Mouse (Mus musculus) heart, adult 2 months (tissue): ENCODE measurements around the gene Esyt1.

Source experiments
- CTCF ChIP-seq: fragments of 200-600 bp; IDR thresholded peaks from 2 replicates; pipeline ENCODE4 v1.8.1; 2022; ENCODE audit warnings: antibody characterized with exemption, mild to moderate bottlenecking, moderate library complexity
- POLR2A ChIP-seq: fragments of 200-500 bp; IDR thresholded peaks from 2 replicates; pipeline ENCODE4 v1.6.1; 2011; ENCODE audit warnings: mild to moderate bottlenecking, low read depth, low read length, control low read depth; ENCODE audit not compliant: insufficient read depth

DNA sequence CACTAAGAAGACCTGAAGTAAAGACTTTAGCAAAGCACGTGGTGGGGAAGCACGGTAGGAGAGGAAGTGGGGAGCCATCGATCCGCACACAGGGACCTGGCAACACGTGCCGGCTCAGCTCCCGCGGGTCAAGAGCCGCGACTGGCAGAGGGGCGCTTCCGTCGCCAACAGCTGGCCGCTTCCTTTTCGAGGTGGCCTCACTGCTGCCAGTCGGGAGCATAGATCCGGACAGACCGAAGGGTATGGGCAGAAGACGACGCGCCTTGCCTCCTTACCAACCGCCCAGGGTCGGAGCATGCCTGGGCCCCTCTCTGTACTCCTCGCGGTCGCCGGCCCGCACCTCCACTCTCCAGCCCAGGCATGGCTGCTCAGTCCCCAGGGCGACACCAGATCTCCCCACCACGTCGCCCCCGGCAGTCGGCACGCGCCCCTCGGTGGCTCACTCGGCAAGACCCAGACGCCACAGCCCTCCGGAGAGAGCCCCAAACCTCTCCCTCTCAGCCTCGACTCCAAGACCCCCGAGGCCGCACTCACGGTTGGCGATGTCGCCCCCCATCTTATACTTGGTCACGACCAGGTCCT lies 39.6 kb upstream of the Esyt1 start:
- TF ChIP-seq POLR2A (no peak), CTCF (no peak)
